Mouse (Mus musculus) intestine, postnatal 0 days (tissue): ENCODE measurements around the gene Iqgap1. TPM values are rescaled to one million over a fixed set of nuclear protein-coding genes. Genes with fewer than 3 reads are reported as not detected.

Experiments
- ATAC-seq: fragments of 200-750 bp; cut with Nextera tagmentation; 2 replicates; pipeline ENCODE4 v1.8.0; 2017; ENCODE audit warnings: mild to moderate bottlenecking, moderate TSS enrichment, moderate library complexity
- H3K27ac ChIP-seq: fragments of 300-500 bp; sonication (generic); 2 replicates; pipeline ENCODE4 v1.5.1; 2014; ENCODE audit warnings: mild to moderate bottlenecking, low read depth, low read length, moderate library complexity
- H3K27me3 ChIP-seq: fragments of 300-500 bp; sonication (generic); replicated peaks from 2 replicates; pipeline ENCODE4 v1.6.1; 2014; ENCODE audit warnings: low read length, mixed read lengths; ENCODE audit not compliant: control insufficient read depth, insufficient read depth
- H3K36me3 ChIP-seq: fragments of 300-500 bp; sonication (generic); 2 replicates; pipeline ENCODE4 v1.6.1; 2014; ENCODE audit warnings: mild to moderate bottlenecking, moderate library complexity; ENCODE audit not compliant: control insufficient read depth, insufficient read depth
- H3K4me1 ChIP-seq: fragments of 300-500 bp; sonication (generic); replicated peaks from 2 replicates; pipeline ENCODE4 v1.6.1; 2014; ENCODE audit warnings: antibody characterized with exemption, low read length, mixed read lengths; ENCODE audit not compliant: control insufficient read depth, insufficient read depth
- H3K4me2 ChIP-seq: fragments of 300-500 bp; sonication (generic); replicated peaks from 2 replicates; pipeline ENCODE4 v1.6.1; 2014; ENCODE audit warnings: low read depth, mild to moderate bottlenecking, moderate library complexity
- H3K4me3 ChIP-seq: fragments of 300-500 bp; sonication (generic); 2 replicates; pipeline ENCODE4 v1.5.1; 2014; ENCODE audit warnings: low read depth, low read length
- H3K9ac ChIP-seq: fragments of 300-500 bp; sonication (generic); 2 replicates; pipeline ENCODE4 v1.6.1; 2014; ENCODE audit warnings: mild to moderate bottlenecking, low read depth, low read length
- H3K9me3 ChIP-seq: fragments of 300-500 bp; sonication (generic); 2 replicates; pipeline ENCODE4 v1.6.1; 2016; ENCODE audit warnings: mixed run types; ENCODE audit not compliant: control insufficient read depth
- CTCF ChIP-seq: sonication (generic); IDR thresholded peaks from 2 replicates; pipeline ENCODE4 v1.5.1; 2016; ENCODE audit warnings: low read depth, mild to moderate bottlenecking, control low read depth, antibody characterized with exemption, moderate library complexity
- WGBS: fragments of 180-500 bp; shearing (Covaris S2); extraction: QIAGEN DNeasy Blood & Tissue Kit; methylation state at CpG from one replicate; pipeline ENCODE4 v1.1.7; 2014; 5-methylcytosine and 5-hydroxymethylcytosine counted together
- polyA plus RNA-seq: library from polyadenylated mRNA; unstranded; fragments of >200 nt; fragmentation: Nextera tagmentation; extraction: Ambion mirVana; gene quantifications from 2 replicates; pipeline ENCODE4 v1.2.1, GENCODE M21; 2015

Iqgap1 gene
- polyA plus RNA-seq, 1 experiment from 2014 or later: 32.3 TPM

- peaks cover 89% of the 10 kb centered on the region for H3K36me3 ChIP-seq
- no peaks in the 10 kb centered on the region for H3K9me3 ChIP-seq
- H3K4me1 ChIP-seq: no peaks in the 10 kb centered on the region
- H3K27ac ChIP-seq: no peak overlapping the region
- H3K4me2 ChIP-seq: no peak overlapping the region
- no peaks in the 10 kb centered on the region for H3K27me3 ChIP-seq
- no peak overlapping the region for H3K4me3 ChIP-seq
- H3K9ac ChIP-seq: no peak overlapping the region
- 0 out of 2 replicates have a peak, but pooled peaks have one; percentile 32 for ATAC-seq
- WGBS: 21% methylated on average over 8 of the region's 8 CpGs
- TF ChIP-seq CTCF: peak; percentile 94
These were observed 96.1 kb downstream of the Iqgap1 start for GRCm38 (mm10) chr7:80729662-80730061.

GRCm38 (mm10) chr7:80721041-80721440 is 104.7 kb downstream of the Iqgap1 start:
- WGBS: 69% methylated on average over 9 of the region's 9 CpGs
- Histone ChIP-seq H3K4me1 (no peaks in the 10 kb centered on the region), H3K9ac (no peak overlapping the region), H3K4me2 (no peak overlapping the region), H3K27me3 (no peaks in the 10 kb centered on the region), H3K9me3 (no peaks in the 10 kb centered on the region), H3K4me3 (no peak overlapping the region), H3K27ac (no peak overlapping the region), H3K36me3 (peaks cover 91% of the 10 kb centered on the region)
- ATAC-seq: no peak
- TF ChIP-seq CTCF: no peak

GRCm38 (mm10) chr7:80719582-80719981 is 106.2 kb downstream of the Iqgap1 start:
- H3K36me3 ChIP-seq: peaks cover 91% of the 10 kb centered on the region
- no peaks in the 10 kb centered on the region for H3K9me3 ChIP-seq
- no peak for TF ChIP-seq CTCF
- 94% methylated on average over 7 of the region's 7 CpGs for WGBS
- H3K4me2 ChIP-seq: no peak overlapping the region
- no peak for ATAC-seq
- no peak overlapping the region for H3K9ac ChIP-seq
- H3K4me3 ChIP-seq: no peak overlapping the region
- H3K4me1 ChIP-seq: no peaks in the 10 kb centered on the region
- H3K27ac ChIP-seq: no peak overlapping the region
- H3K27me3 ChIP-seq: no peaks in the 10 kb centered on the region

GRCm38 (mm10) chr7:80719038-80719437 is 106.7 kb downstream of the Iqgap1 start:
- no peak for ATAC-seq
- H3K9me3 ChIP-seq: no peaks in the 10 kb centered on the region

GRCm38 (mm10) chr7:80718471-80718870 is 107.3 kb downstream of the Iqgap1 start:
- no peaks in the 10 kb centered on the region for H3K27me3 ChIP-seq
- no peaks in the 10 kb centered on the region for H3K9me3 ChIP-seq
- peaks cover 91% of the 10 kb centered on the region for H3K36me3 ChIP-seq
- 90% methylated on average over 8 of the region's 8 CpGs for WGBS
- H3K9ac ChIP-seq: no peak overlapping the region
- no peak overlapping the region for H3K4me2 ChIP-seq
- no peak for ATAC-seq
- H3K4me3 ChIP-seq: no peak overlapping the region
- no peaks in the 10 kb centered on the region for H3K4me1 ChIP-seq
- TF ChIP-seq CTCF: no peak
- no peak overlapping the region for H3K27ac ChIP-seq

More at GRCm38 (mm10) chr7:80719038-80719437, 106.7 kb downstream of the Iqgap1 start:
- no peak for TF ChIP-seq CTCF
- H3K4me3 ChIP-seq: no peak overlapping the region
- H3K4me1 ChIP-seq: no peaks in the 10 kb centered on the region
- H3K27me3 ChIP-seq: no peaks in the 10 kb centered on the region
- H3K9ac ChIP-seq: no peak overlapping the region
- 96% methylated on average over 2 of the region's 2 CpGs for WGBS
- peaks cover 91% of the 10 kb centered on the region for H3K36me3 ChIP-seq
- H3K4me2 ChIP-seq: no peak overlapping the region
- no peak overlapping the region for H3K27ac ChIP-seq

- H3K4me3 ChIP-seq: no peak overlapping the region
- no peak for TF ChIP-seq CTCF
- no peaks in the 10 kb centered on the region for H3K9me3 ChIP-seq
- H3K4me2 ChIP-seq: no peak overlapping the region
- H3K27me3 ChIP-seq: no peaks in the 10 kb centered on the region
- no peak for ATAC-seq
- H3K9ac ChIP-seq: no peak overlapping the region
- no peak overlapping the region for H3K27ac ChIP-seq
- H3K36me3 ChIP-seq: peaks cover 89% of the 10 kb centered on the region
- 77% methylated on average over 9 of the region's 9 CpGs for WGBS
- no peaks in the 10 kb centered on the region for H3K4me1 ChIP-seq
These were observed 109.0 kb downstream of the Iqgap1 start for GRCm38 (mm10) chr7:80716758-80717157.

GRCm38 (mm10) chr7:80715306-80715705 is 110.5 kb downstream of the Iqgap1 start:
- peaks cover 81% of the 10 kb centered on the region for H3K36me3 ChIP-seq
- no peak overlapping the region for H3K4me3 ChIP-seq
- H3K27ac ChIP-seq: no peak overlapping the region
- no peak overlapping the region for H3K9ac ChIP-seq
- WGBS: 83% methylated on average over 7 of the region's 7 CpGs
- no peaks in the 10 kb centered on the region for H3K27me3 ChIP-seq
- H3K9me3 ChIP-seq: no peaks in the 10 kb centered on the region
- no peak for ATAC-seq
- no peaks in the 10 kb centered on the region for H3K4me1 ChIP-seq
- no peak overlapping the region for H3K4me2 ChIP-seq
- no peak for TF ChIP-seq CTCF
